Mouse (Mus musculus) testis, adult 2 months (tissue): ENCODE data around the gene Kif16b.

ENCODE experiments used
- CTCF ChIP-seq: fragments of 200-500 bp; IDR thresholded peaks from 2 replicates; pipeline ENCODE4 v1.5.1; 2012; ENCODE audit warnings: low read depth, mild to moderate bottlenecking, inconsistent platforms, low read length, moderate library complexity; ENCODE audit not compliant: control insufficient read depth, insufficient read depth, insufficient replicate concordance
- POLR2A ChIP-seq: fragments of 200-500 bp; IDR thresholded peaks from 2 replicates; pipeline ENCODE4 v1.6.1; 2012; ENCODE audit warnings: low read depth, mild to moderate bottlenecking, inconsistent platforms, low read length, moderate library complexity; ENCODE audit not compliant: control insufficient read depth

DNA sequence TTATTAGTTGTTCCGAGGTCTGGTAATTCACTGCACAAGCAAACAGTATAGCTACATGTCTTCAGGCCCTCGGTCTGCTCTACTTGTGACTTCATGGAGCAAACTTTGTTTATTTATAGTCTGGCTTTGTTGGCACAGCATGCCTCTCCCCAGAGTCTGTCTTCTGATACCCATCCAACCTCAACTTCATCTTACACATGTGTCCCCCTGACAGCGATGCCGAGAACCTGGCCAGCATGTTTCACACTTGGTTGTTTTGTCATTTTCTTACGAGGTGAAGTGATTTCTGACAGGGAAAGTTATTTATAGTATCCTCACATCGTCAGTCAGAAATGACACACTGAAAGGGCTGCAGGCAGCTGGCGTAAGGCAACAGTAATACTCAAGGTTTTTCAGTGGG lies 249.7 kb downstream of the Kif16b start:
- no peak for TF ChIP-seq POLR2A
- no peak for TF ChIP-seq CTCF
